Mouse (Mus musculus): Measurements from ENCODE around the gene E2f1. TPM values are rescaled to one million over a fixed set of nuclear protein-coding genes. Genes with fewer than 3 reads are reported as not detected.

The E2f1 gene
- polyA plus RNA-seq, 1 experiment from 2014 or later, result 3.2 TPM

- H3K9ac ChIP-seq (ENCODE audit: low read depth, low read length), result no peak overlapping the region
- H3K36me3 ChIP-seq (ENCODE audit: control insufficient read depth, insufficient read depth, low read length), result peaks cover 6% of the 10 kb centered on the region
- WGBS, result 41% methylated on average over 2 of the region's 2 CpGs
- no peak overlapping the region for H3K4me3 ChIP-seq (ENCODE audit: low read depth, low read length)
- H3K4me2 ChIP-seq (ENCODE audit: low read length), result no peak overlapping the region
- ATAC-seq, result no peak
- H3K27me3 ChIP-seq (ENCODE audit: control insufficient read depth, insufficient read depth, low read depth, low read length), result no peaks in the 10 kb centered on the region
- no peak overlapping the region; the same call in 1 of the 2 replicates for H3K27ac ChIP-seq (ENCODE audit: low read length)
- H3K9me3 ChIP-seq (replicated peaks; ENCODE audit: control insufficient read depth, low read length, poor library complexity, severe bottlenecking), result no peaks in the 10 kb centered on the region
- H3K4me1 ChIP-seq (ENCODE audit: control insufficient read depth, insufficient read depth, low read length), result peaks cover 5% of the 10 kb centered on the region; the same call in 1 of the 2 replicates
Measured at GRCm38 (mm10) chr2:154538310-154538709, 31.4 kb downstream of the E2f1 start.

- H3K4me2 ChIP-seq (ENCODE audit: low read length), result no peak overlapping the region
- no peaks in the 10 kb centered on the region for H3K9me3 ChIP-seq (replicated peaks; ENCODE audit: control insufficient read depth, low read length, poor library complexity, severe bottlenecking)
- H3K9ac ChIP-seq (ENCODE audit: low read depth, low read length), result no peak overlapping the region
- H3K4me3 ChIP-seq (ENCODE audit: low read depth, low read length), result no peak overlapping the region
- peaks cover 6% of the 10 kb centered on the region for H3K36me3 ChIP-seq (ENCODE audit: control insufficient read depth, insufficient read depth, low read length)
- no peak for ATAC-seq
- H3K27me3 ChIP-seq (ENCODE audit: control insufficient read depth, insufficient read depth, low read depth, low read length), result no peaks in the 10 kb centered on the region
- peaks cover 10% of the 10 kb centered on the region for H3K4me1 ChIP-seq (ENCODE audit: control insufficient read depth, insufficient read depth, low read length)
- H3K27ac ChIP-seq (ENCODE audit: low read length), result no peak overlapping the region
- WGBS, result 95% methylated on average over 12 of the region's 12 CpGs
Measured at GRCm38 (mm10) chr2:154534704-154535270, 34.9 kb downstream of the E2f1 start.

GRCm38 (mm10) chr2:154532888-154533287 lies 36.8 kb downstream of the E2f1 start:
- peaks cover 11% of the 10 kb centered on the region for H3K36me3 ChIP-seq (ENCODE audit: control insufficient read depth, insufficient read depth, low read length)
- ATAC-seq, result no peak
- H3K27me3 ChIP-seq (ENCODE audit: control insufficient read depth, insufficient read depth, low read depth, low read length), result no peaks in the 10 kb centered on the region
- H3K4me2 ChIP-seq (ENCODE audit: low read length), result no peak overlapping the region
- H3K4me3 ChIP-seq (ENCODE audit: low read depth, low read length), result no peak overlapping the region
- H3K27ac ChIP-seq (ENCODE audit: low read length), result peak overlapping the region; percentile 33; the same call in 1 of the 2 replicates
- H3K9ac ChIP-seq (ENCODE audit: low read depth, low read length), result no peak overlapping the region
- H3K4me1 ChIP-seq (ENCODE audit: control insufficient read depth, insufficient read depth, low read length), result peaks cover 6% of the 10 kb centered on the region
- 15% methylated on average over 3 of the region's 3 CpGs for WGBS
- no peaks in the 10 kb centered on the region for H3K9me3 ChIP-seq (replicated peaks; ENCODE audit: control insufficient read depth, low read length, poor library complexity, severe bottlenecking)

GRCm38 (mm10) chr2:154526531-154526930 lies 43.2 kb downstream of the E2f1 start:
- peaks cover 17% of the 10 kb centered on the region; the same call in 1 of the 2 replicates for H3K36me3 ChIP-seq (ENCODE audit: control insufficient read depth, insufficient read depth, low read length)
- 74% methylated on average over 3 of the region's 3 CpGs for WGBS
- H3K27ac ChIP-seq (ENCODE audit: low read length), result no peak overlapping the region
- no peak overlapping the region for H3K9ac ChIP-seq (ENCODE audit: low read depth, low read length)
- no peak overlapping the region for H3K4me3 ChIP-seq (ENCODE audit: low read depth, low read length)
- no peak for ATAC-seq
- no peaks in the 10 kb centered on the region for H3K4me1 ChIP-seq (ENCODE audit: control insufficient read depth, insufficient read depth, low read length)
- no peaks in the 10 kb centered on the region for H3K9me3 ChIP-seq (replicated peaks; ENCODE audit: control insufficient read depth, low read length, poor library complexity, severe bottlenecking)
- no peaks in the 10 kb centered on the region for H3K27me3 ChIP-seq (ENCODE audit: control insufficient read depth, insufficient read depth, low read depth, low read length)
- no peak overlapping the region for H3K4me2 ChIP-seq (ENCODE audit: low read length)

GRCm38 (mm10) chr2:154525285-154525684 lies 44.4 kb downstream of the E2f1 start:
- Histone ChIP-seq H3K27ac (ENCODE audit: low read length) (no peak overlapping the region), H3K4me3 (ENCODE audit: low read depth, low read length) (no peak overlapping the region), H3K4me1 (ENCODE audit: control insufficient read depth, insufficient read depth, low read length) (no peaks in the 10 kb centered on the region), H3K9me3 (replicated peaks; ENCODE audit: control insufficient read depth, low read length, poor library complexity, severe bottlenecking) (no peaks in the 10 kb centered on the region), H3K4me2 (ENCODE audit: low read length) (no peak overlapping the region), H3K9ac (ENCODE audit: low read depth, low read length) (no peak overlapping the region), H3K36me3 (ENCODE audit: control insufficient read depth, insufficient read depth, low read length) (peaks cover 17% of the 10 kb centered on the region; the same call in 1 of the 2 replicates), H3K27me3 (ENCODE audit: control insufficient read depth, insufficient read depth, low read depth, low read length) (no peaks in the 10 kb centered on the region)
- no peak for ATAC-seq
- WGBS, result 97% methylated on average over 2 of the region's 2 CpGs

GRCm38 (mm10) chr2:154522334-154522733 lies 47.4 kb downstream of the E2f1 start:
- no peak for ATAC-seq
- Histone ChIP-seq H3K4me1 (ENCODE audit: control insufficient read depth, insufficient read depth, low read length) (no peaks in the 10 kb centered on the region), H3K9ac (ENCODE audit: low read depth, low read length) (no peak overlapping the region), H3K27me3 (ENCODE audit: control insufficient read depth, insufficient read depth, low read depth, low read length) (no peaks in the 10 kb centered on the region), H3K4me2 (ENCODE audit: low read length) (no peak overlapping the region), H3K36me3 (ENCODE audit: control insufficient read depth, insufficient read depth, low read length) (peaks cover 16% of the 10 kb centered on the region; the same call in 1 of the 2 replicates), H3K4me3 (ENCODE audit: low read depth, low read length) (no peak overlapping the region), H3K27ac (ENCODE audit: low read length) (no peak overlapping the region), H3K9me3 (replicated peaks; ENCODE audit: control insufficient read depth, low read length, poor library complexity, severe bottlenecking) (no peaks in the 10 kb centered on the region)
- 96% methylated on average over 5 of the region's 5 CpGs for WGBS

GRCm38 (mm10) chr2:154521449-154521848 lies 48.2 kb downstream of the E2f1 start:
- ATAC-seq, result no peak
- no peak overlapping the region for H3K9ac ChIP-seq (ENCODE audit: low read depth, low read length)
- no peak overlapping the region for H3K4me3 ChIP-seq (ENCODE audit: low read depth, low read length)
- H3K4me1 ChIP-seq (ENCODE audit: control insufficient read depth, insufficient read depth, low read length), result no peaks in the 10 kb centered on the region
- H3K36me3 ChIP-seq (ENCODE audit: control insufficient read depth, insufficient read depth, low read length), result peaks cover 16% of the 10 kb centered on the region
- no peak overlapping the region for H3K27ac ChIP-seq (ENCODE audit: low read length)
- H3K4me2 ChIP-seq (ENCODE audit: low read length), result no peak overlapping the region
- H3K9me3 ChIP-seq (replicated peaks; ENCODE audit: control insufficient read depth, low read length, poor library complexity, severe bottlenecking), result no peaks in the 10 kb centered on the region
- H3K27me3 ChIP-seq (ENCODE audit: control insufficient read depth, insufficient read depth, low read depth, low read length), result no peaks in the 10 kb centered on the region

GRCm38 (mm10) chr2:154517424-154517823 lies 52.3 kb downstream of the E2f1 start:
- Histone ChIP-seq H3K36me3 (ENCODE audit: control insufficient read depth, insufficient read depth, low read length) (peaks cover 9% of the 10 kb centered on the region), H3K9ac (ENCODE audit: low read depth, low read length) (no peak overlapping the region), H3K4me3 (ENCODE audit: low read depth, low read length) (no peak overlapping the region), H3K9me3 (replicated peaks; ENCODE audit: control insufficient read depth, low read length, poor library complexity, severe bottlenecking) (no peaks in the 10 kb centered on the region), H3K27ac (ENCODE audit: low read length) (no peak overlapping the region), H3K27me3 (ENCODE audit: control insufficient read depth, insufficient read depth, low read depth, low read length) (no peaks in the 10 kb centered on the region), H3K4me2 (ENCODE audit: low read length) (no peak overlapping the region), H3K4me1 (ENCODE audit: control insufficient read depth, insufficient read depth, low read length) (no peaks in the 10 kb centered on the region)
- 90% methylated on average over 5 of the region's 5 CpGs for WGBS
- ATAC-seq, result no peak

GRCm38 (mm10) chr2:154516944-154517343 lies 52.7 kb downstream of the E2f1 start:
- H3K4me1 ChIP-seq (ENCODE audit: control insufficient read depth, insufficient read depth, low read length), result no peaks in the 10 kb centered on the region
- 91% methylated on average over 3 of the region's 3 CpGs for WGBS
- ATAC-seq, result no peak
- H3K9me3 ChIP-seq (replicated peaks; ENCODE audit: control insufficient read depth, low read length, poor library complexity, severe bottlenecking), result no peaks in the 10 kb centered on the region
- no peak overlapping the region for H3K27ac ChIP-seq (ENCODE audit: low read length)
- no peak overlapping the region for H3K4me2 ChIP-seq (ENCODE audit: low read length)
- no peak overlapping the region for H3K9ac ChIP-seq (ENCODE audit: low read depth, low read length)
- no peak overlapping the region for H3K4me3 ChIP-seq (ENCODE audit: low read depth, low read length)
- peaks cover 9% of the 10 kb centered on the region for H3K36me3 ChIP-seq (ENCODE audit: control insufficient read depth, insufficient read depth, low read length)
- no peaks in the 10 kb centered on the region for H3K27me3 ChIP-seq (ENCODE audit: control insufficient read depth, insufficient read depth, low read depth, low read length)

Data from midbrain, embryonic 16.5 days (tissue).